Mouse (Mus musculus) CH12.LX (cell line): ENCODE data around the gene 4930469K13Rik. TPM values are rescaled to one million over a fixed set of nuclear protein-coding genes. Genes with fewer than 3 reads are reported as not detected.

Experiments used
- DNase-seq: peaks from one replicate; pipeline ENCODE4 v3.0.0-alpha.2; 2013; ENCODE audit errors: extremely low read depth
- H3K27ac ChIP-seq: 2 replicates; pipeline ENCODE4 v1.5.1; 2012; ENCODE audit warnings: low read depth, mild to moderate bottlenecking, control low read depth, moderate library complexity; ENCODE audit not compliant: insufficient read depth
- H3K27me3 ChIP-seq: replicated peaks from 2 replicates; pipeline ENCODE3; 2012; ENCODE audit warnings: inconsistent platforms
- H3K36me3 ChIP-seq, 2 experiments: replicated peaks in 1 of 2; 2 replicates each; pipeline versions ENCODE3 to v1.6.1; 2012; ENCODE audit warnings: inconsistent platforms in 1 of 2, low read length in 1 of 2, mild to moderate bottlenecking in 1 of 2, mixed read lengths in 1 of 2, moderate library complexity in 1 of 2; ENCODE audit not compliant: control insufficient read depth in 1 of 2, insufficient read depth in 1 of 2
- H3K4me1 ChIP-seq, 2 experiments: 2 replicates each; pipeline ENCODE4 v1.6.1; 2012; ENCODE audit warnings: inconsistent platforms in 1 of 2, moderate library complexity in 1 of 2; ENCODE audit not compliant: insufficient read depth in 2 of 2, control insufficient read depth in 1 of 2
- H3K4me2 ChIP-seq: 2 replicates; pipeline ENCODE4 v1.6.1; 2012; ENCODE audit warnings: low read depth, mild to moderate bottlenecking, control low read depth; ENCODE audit not compliant: poor library complexity, insufficient read depth, severe bottlenecking
- H3K4me3 ChIP-seq, 3 experiments: fragments of 150-350 bp in 1 of 3; sonication (generic) in 1 of 3; replicated peaks in 1 of 3; 2 replicates each; pipeline versions ENCODE3 to v1.5.1; 2011 to 2012; ENCODE audit warnings: low read depth in 2 of 3, low read length in 2 of 3, mild to moderate bottlenecking in 2 of 3, moderate library complexity in 2 of 3, control low read depth in 1 of 3, improper control_type of control experiment in 1 of 3, inconsistent platforms in 1 of 3, mixed read lengths in 1 of 3; ENCODE audit not compliant: poor library complexity in 1 of 3
- H3K79me2 ChIP-seq: replicated peaks from 2 replicates; pipeline ENCODE4 v1.6.1; 2012; ENCODE audit warnings: mild to moderate bottlenecking, moderate library complexity; ENCODE audit not compliant: control insufficient read depth, poor library complexity, insufficient read depth, severe bottlenecking; ENCODE audit errors: extremely low read depth
- H3K9ac ChIP-seq: 2 replicates; pipeline ENCODE4 v1.6.1; 2012; ENCODE audit warnings: low read depth, mild to moderate bottlenecking, control low read depth, moderate library complexity; ENCODE audit not compliant: insufficient read depth
- H3K9me3 ChIP-seq: replicated peaks from 2 replicates; pipeline ENCODE3; 2012; ENCODE audit warnings: low read length, inconsistent platforms, mixed read lengths
- BHLHE40 ChIP-seq: IDR thresholded peaks from 2 replicates; pipeline ENCODE4 v1.6.1; 2011; ENCODE audit warnings: mild to moderate bottlenecking, low read depth, low read length, improper control_type of control experiment
- CHD1 ChIP-seq: IDR thresholded peaks from 2 replicates; pipeline ENCODE4 v1.6.1; 2012; ENCODE audit warnings: low read depth, low read length, improper control_type of control experiment, inconsistent platforms
- CHD2 ChIP-seq: IDR thresholded peaks from 2 replicates; pipeline ENCODE4 v1.6.1; 2011; ENCODE audit warnings: low read length, improper control_type of control experiment
- CTCF ChIP-seq, 2 experiments: IDR thresholded peaks in 1 of 2; conservative IDR thresholded peaks in 1 of 2; 2 replicates each; pipeline ENCODE4 v1.5.1; 2011 to 2012; ENCODE audit warnings: low read depth in 2 of 2, low read length in 2 of 2, improper control_type of control experiment in 1 of 2, inconsistent platforms in 1 of 2, mild to moderate bottlenecking in 1 of 2, moderate library complexity in 1 of 2
- ELF1 ChIP-seq: IDR thresholded peaks from 2 replicates; pipeline ENCODE4 v1.6.1; 2014; ENCODE audit warnings: low read depth, mild to moderate bottlenecking, inconsistent platforms, low read length, improper control_type of control experiment
- EP300 ChIP-seq: IDR thresholded peaks from 2 replicates; pipeline ENCODE4 v1.6.1; 2011; ENCODE audit warnings: low read length, improper control_type of control experiment
- ETS1 ChIP-seq: conservative IDR thresholded peaks from 2 replicates; pipeline ENCODE4 v1.6.1; 2012; ENCODE audit warnings: low read depth, mild to moderate bottlenecking, inconsistent platforms, low read length, improper control_type of control experiment, moderate library complexity
- GABPA ChIP-seq: IDR thresholded peaks from 2 replicates; pipeline ENCODE4 v1.6.1; 2012; ENCODE audit warnings: low read depth, low read length, improper control_type of control experiment, inconsistent platforms; ENCODE audit not compliant: insufficient replicate concordance
- HCFC1 ChIP-seq: IDR thresholded peaks from 2 replicates; pipeline ENCODE4 v1.6.1; 2012; ENCODE audit warnings: low read depth, mild to moderate bottlenecking, inconsistent platforms, low read length, improper control_type of control experiment
- JUN ChIP-seq: IDR thresholded peaks from 2 replicates; pipeline ENCODE4 v1.6.1; 2011; ENCODE audit warnings: low read depth, mild to moderate bottlenecking, low read length, improper control_type of control experiment, moderate library complexity; ENCODE audit not compliant: insufficient read depth
- JUND ChIP-seq: conservative IDR thresholded peaks from 2 replicates; pipeline ENCODE4 v1.6.1; 2011; ENCODE audit warnings: low read depth, low read length, improper control_type of control experiment
- KAT2A ChIP-seq: IDR thresholded peaks from 2 replicates; pipeline ENCODE4 v1.6.1; 2012; ENCODE audit warnings: low read length, improper control_type of control experiment, inconsistent platforms; ENCODE audit not compliant: insufficient replicate concordance
- MAZ ChIP-seq: IDR thresholded peaks from 2 replicates; pipeline ENCODE4 v1.6.1; 2012; ENCODE audit warnings: low read depth, mild to moderate bottlenecking, inconsistent platforms, low read length, improper control_type of control experiment, moderate library complexity
- MXI1 ChIP-seq: IDR thresholded peaks from 2 replicates; pipeline ENCODE4 v1.6.1; 2011; ENCODE audit warnings: mild to moderate bottlenecking, low read depth, low read length, improper control_type of control experiment
- MYC ChIP-seq: IDR thresholded peaks from 2 replicates; pipeline ENCODE4 v1.6.1; 2011; ENCODE audit warnings: low read depth, mild to moderate bottlenecking, improper control_type of control experiment, low read length
- PAX5 ChIP-seq: IDR thresholded peaks from 2 replicates; pipeline ENCODE4 v1.6.1; 2012; ENCODE audit warnings: low read length, inconsistent platforms, mixed read lengths
- RAD21 ChIP-seq: IDR thresholded peaks from 2 replicates; pipeline ENCODE4 v1.6.1; 2011; ENCODE audit warnings: low read depth, mild to moderate bottlenecking, low read length, improper control_type of control experiment, moderate library complexity
- RCOR1 ChIP-seq: conservative IDR thresholded peaks from 2 replicates; pipeline ENCODE4 v1.6.1; 2012; ENCODE audit warnings: low read depth, mild to moderate bottlenecking, inconsistent platforms, low read length, improper control_type of control experiment
- SIN3A ChIP-seq: IDR thresholded peaks from 2 replicates; pipeline ENCODE4 v1.6.1; 2012; ENCODE audit warnings: low read length, improper control_type of control experiment, inconsistent platforms
- SMC3 ChIP-seq: IDR thresholded peaks from 2 replicates; pipeline ENCODE4 v1.6.1; 2011; ENCODE audit warnings: low read depth, low read length, improper control_type of control experiment
- TBP ChIP-seq: conservative IDR thresholded peaks from 2 replicates; pipeline ENCODE4 v1.6.1; 2011; ENCODE audit warnings: low read depth, low read length, improper control_type of control experiment
- TCF12 ChIP-seq: IDR thresholded peaks from 2 replicates; pipeline ENCODE4 v1.6.1; 2014; ENCODE audit warnings: low read depth, mild to moderate bottlenecking, inconsistent platforms, low read length, improper control_type of control experiment
- UBTF ChIP-seq: IDR thresholded peaks from 2 replicates; pipeline ENCODE4 v1.6.1; 2012; ENCODE audit warnings: low read depth, mild to moderate bottlenecking, inconsistent platforms, low read length, improper control_type of control experiment, moderate library complexity
- ZC3H11A ChIP-seq: IDR thresholded peaks from 2 replicates; pipeline ENCODE4 v1.6.1; 2012; ENCODE audit warnings: low read depth, mild to moderate bottlenecking, inconsistent platforms, low read length, improper control_type of control experiment
- ZKSCAN1 ChIP-seq: IDR thresholded peaks from 2 replicates; pipeline ENCODE4 v1.6.1; 2012; ENCODE audit warnings: low read depth, inconsistent platforms, low read length, improper control_type of control experiment, borderline replicate concordance
- ZMIZ1 ChIP-seq: IDR thresholded peaks from 2 replicates; pipeline ENCODE4 v1.6.1; 2012; ENCODE audit warnings: low read depth, mild to moderate bottlenecking, inconsistent platforms, low read length, improper control_type of control experiment
- ZNF384 ChIP-seq: IDR thresholded peaks from 2 replicates; pipeline ENCODE4 v1.6.1; 2012; ENCODE audit warnings: low read depth, low read length, improper control_type of control experiment, inconsistent platforms
- dilution Hi-C: fragments of 300-500 bp; cut with MboI; formaldehyde crosslinking; loops from 2 replicates; pipeline ENCODE4 v1.14.3; 2020; ENCODE audit warnings: low sequenced_read_pairs; ENCODE audit not compliant: extremely low pct_unique_long_range_greater_than_20kb, extremely low pct_ligation_motif_present
- in situ Hi-C: fragments of 300-500 bp; cut with MboI; formaldehyde crosslinking; loops from 3 replicates; pipeline ENCODE4 v1.14.3; 2019; ENCODE audit warnings: low sequenced_read_pairs, low pct_ligation_motif_present, low pct_unique_long_range_greater_than_20kb, mixed read lengths
- polyA plus RNA-seq: library from polyadenylated mRNA; unstranded; fragments of >175 nt; gene quantifications from 2 replicates; pipeline ENCODE4 v1.2.1, GENCODE M21; 2012; ENCODE audit warnings: low read depth; ENCODE audit not compliant: insufficient read length
- total RNA-seq, 2 experiments: library from RNA; depleted of rRNA; stranded (reverse); fragments of 300-350 nt in 1 of 2; fragments of >200 nt in 1 of 2; gene quantifications; 2 replicates each; pipeline ENCODE4 v1.2.3; 2012 to 2014

The 4930469K13Rik gene
- total and polyA plus RNA-seq, 3 experiments, result not detected

DNA sequence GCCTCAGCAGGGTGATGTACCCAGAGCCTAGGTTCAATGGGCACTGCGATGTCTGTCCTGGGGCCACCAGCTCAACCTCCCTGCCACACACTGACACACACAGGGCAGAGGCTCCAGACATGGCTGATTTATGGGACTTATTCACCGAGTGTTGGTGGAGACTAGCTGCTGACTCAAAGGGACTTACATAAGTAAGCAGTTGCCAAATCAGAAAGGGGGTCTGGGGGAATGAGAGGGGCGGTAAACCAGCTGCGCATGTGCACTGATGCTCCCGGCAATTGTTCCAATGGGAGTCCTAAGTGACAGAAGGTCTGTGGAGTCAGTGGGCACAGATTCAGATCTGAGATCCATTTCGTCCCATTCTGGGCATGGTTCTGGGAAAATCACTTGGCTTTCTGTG is 140.8 kb downstream of the 4930469K13Rik start:
- no peak for TF ChIP-seq ZC3H11A
- TF ChIP-seq JUND, result no peak
- no peak for TF ChIP-seq CTCF (conservative IDR thresholded peaks at IDR 0.05 in 1 of 2, IDR thresholded peaks at IDR 0.05 in 1 of 2; ENCODE audit: low read depth in 2 of 2, low read length in 2 of 2)
- no peak for TF ChIP-seq EP300
- TF ChIP-seq SMC3, result no peak
- TF ChIP-seq GABPA, result no peak
- TF ChIP-seq TCF12, result no peak
- no peak for TF ChIP-seq TBP
- TF ChIP-seq RAD21, result no peak
- no peak for TF ChIP-seq CHD2
- TF ChIP-seq CHD1, result no peak
- no peak for TF ChIP-seq HCFC1
- TF ChIP-seq ELF1, result no peak
- no peak for TF ChIP-seq RCOR1
- no peak for TF ChIP-seq PAX5
- TF ChIP-seq JUN, result no peak
- no peak for TF ChIP-seq UBTF
- DNase-seq, result no peak
- dilution Hi-C loops (no loop called here), in situ Hi-C loops (loop anchor here (25.0 kb wide), 1 partner anchor 255 kb away; the partner anchor contains the start of gene Foxi1)
- H3K9ac ChIP-seq, result no peak overlapping the region
- H3K4me1 ChIP-seq, result peaks cover 0 to 3% of the 10 kb centered on the region in 2 experiments; a peak in 2 of 4 replicates
- no peak overlapping the region for H3K4me3 ChIP-seq
- H3K79me2 ChIP-seq, result no peaks in the 10 kb centered on the region
- H3K27ac ChIP-seq, result no peak overlapping the region
- no peaks in the 10 kb centered on the region for H3K9me3 ChIP-seq
- H3K4me2 ChIP-seq, result no peak overlapping the region
- peaks cover 12% of the 10 kb centered on the region for H3K27me3 ChIP-seq
- no peaks in the 10 kb centered on the region for H3K36me3 ChIP-seq

- no peak overlapping the region for H3K4me3 ChIP-seq
- no peaks in the 10 kb centered on the region for H3K36me3 ChIP-seq
- in situ Hi-C loops (loop anchor here (25.0 kb wide), 1 partner anchor 256 kb away; the partner anchor contains the start of gene Foxi1), dilution Hi-C loops (no loop called here)
- H3K27me3 ChIP-seq, result peaks cover 16% of the 10 kb centered on the region
- no peak overlapping the region for H3K4me2 ChIP-seq
- H3K79me2 ChIP-seq, result no peaks in the 10 kb centered on the region
- DNase-seq, result no peak
- no peak overlapping the region for H3K9ac ChIP-seq
- TF ChIP-seq JUN (no peak), BHLHE40 (no peak), MXI1 (no peak), ZMIZ1 (no peak), GABPA (no peak), MYC (no peak), ZKSCAN1 (no peak), PAX5 (no peak), SIN3A (no peak), RCOR1 (no peak), KAT2A (no peak), TBP (no peak), ZNF384 (no peak), MAZ (no peak), ETS1 (no peak), CHD2 (no peak)
- no peaks in the 10 kb centered on the region for H3K9me3 ChIP-seq
- H3K4me1 ChIP-seq, result no peaks in the 10 kb centered on the region
- no peak overlapping the region for H3K27ac ChIP-seq
Observed at GRCm38 (mm10) chr11:33956623-33957022, 141.7 kb downstream of the 4930469K13Rik start.
